Mouse (Mus musculus): Measurements from ENCODE around the gene Chd1. TPM values are rescaled to one million over a fixed set of nuclear protein-coding genes. Genes with fewer than 3 reads are reported as not detected.
A peak's percentile ranks its signal among the peaks of the same experiment; 100 is the strongest.

Chd1 gene
- 48.6 and 51.1 TPM in 2 replicates for polyA plus RNA-seq (2016; fragmentation: Nextera tagmentation; extraction: Ambion mirVana)

- H3K4me1 ChIP-seq (replicated peaks), result peaks cover 8% of the 10 kb centered on the region
- peak within 1 kb of the TSS; percentile 95 for H3K9ac ChIP-seq (replicated peaks)
- H3K36me3 ChIP-seq, result peaks cover 16% of the 10 kb centered on the region
- WGBS, result under 1% methylated on average over 89 of the region's 124 CpGs
- peak; percentile 96 for ATAC-seq (ENCODE audit: insufficient number of reproducible peaks, insufficient read depth, low FRiP score, low TSS enrichment, low read depth)
- no peaks in the 10 kb centered on the region for H3K9me3 ChIP-seq
- H3K4me3 ChIP-seq (replicated peaks), result peak within 1 kb of the TSS; percentile 92
- H3K27ac ChIP-seq, result peak within 1 kb of the TSS; percentile 94
- H3K27me3 ChIP-seq, result no peaks in the 10 kb centered on the region
- H3K4me2 ChIP-seq, result peak within 1 kb of the TSS; percentile 74
Measured at GRCm38 (mm10) chr17:15704475-15705300, at the start of gene Chd1. TSS of gene Chd1 (plus strand) at chr17:15704967.

DNA sequence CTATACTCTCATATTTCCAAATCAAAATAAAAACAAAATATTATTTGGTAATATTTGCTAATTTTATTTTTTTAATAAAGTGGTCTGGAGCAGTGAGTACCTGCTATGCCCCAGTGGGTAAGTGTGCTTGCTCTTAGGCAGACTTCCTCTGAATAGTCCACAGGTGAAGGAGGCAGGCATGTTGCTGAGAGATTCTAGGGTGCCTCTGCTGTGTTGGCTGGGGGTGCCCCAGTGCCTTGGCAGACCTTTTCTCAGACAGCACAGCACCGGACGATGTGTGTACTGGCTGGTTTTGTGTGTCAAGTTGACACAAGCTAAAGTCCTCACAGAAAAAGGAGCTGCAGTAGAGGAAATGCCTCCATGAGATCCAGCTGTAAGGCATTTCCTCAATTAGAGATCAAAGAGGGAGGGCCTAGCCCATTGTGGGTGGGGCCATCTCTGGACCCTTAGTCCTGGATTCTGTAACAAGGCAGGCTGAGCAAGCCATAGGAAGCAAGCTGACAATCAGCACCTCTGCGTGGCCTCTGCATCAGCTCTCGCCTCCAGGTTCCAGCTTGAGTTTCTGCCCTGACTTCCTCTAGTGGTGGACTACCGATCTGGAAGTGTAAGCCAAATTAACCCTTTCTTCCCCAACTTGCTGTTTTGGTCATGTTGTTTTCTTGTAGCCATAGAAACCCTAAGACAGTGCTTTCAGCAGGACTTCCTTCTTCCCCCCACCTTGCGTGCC, 47.7 kb upstream of the Chd1 start:
- ATAC-seq (ENCODE audit: insufficient number of reproducible peaks, insufficient read depth, low FRiP score, low TSS enrichment, low read depth), result peak; percentile 91
- H3K27ac ChIP-seq, result peak overlapping the region; percentile 59
- no peaks in the 10 kb centered on the region for H3K9me3 ChIP-seq
- no peaks in the 10 kb centered on the region for H3K36me3 ChIP-seq
- H3K4me3 ChIP-seq (replicated peaks), result 0 out of 2 replicates have a peak overlapping the region, but pooled peaks have one; percentile 2
- H3K9ac ChIP-seq (replicated peaks), result no peak overlapping the region
- no peaks in the 10 kb centered on the region for H3K27me3 ChIP-seq
- peaks cover 13% of the 10 kb centered on the region for H3K4me1 ChIP-seq (replicated peaks)
- peak overlapping the region; percentile 42 for H3K4me2 ChIP-seq
- 7% methylated on average over 6 of the region's 6 CpGs for WGBS

DNA sequence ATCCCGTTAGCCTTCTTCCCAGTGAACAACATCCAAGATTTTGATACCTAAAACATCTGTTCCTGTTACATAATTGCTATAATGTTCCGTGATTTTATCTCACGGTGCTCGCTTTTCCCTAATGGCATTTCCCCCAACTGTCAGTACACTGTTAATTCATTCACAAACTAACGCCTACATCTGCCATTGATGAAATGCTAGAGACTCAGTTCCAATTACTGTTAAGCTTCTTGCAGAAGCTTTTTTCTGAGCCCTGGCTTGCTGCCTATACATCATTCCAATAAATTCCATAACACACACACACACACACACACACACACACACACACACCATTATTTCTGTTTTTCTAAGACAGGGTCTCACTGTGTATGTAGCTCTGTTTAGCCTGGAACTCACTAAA, 31.9 kb upstream of the Chd1 start:
- 31% methylated on average over 5 of the region's 5 CpGs for WGBS
- Histone ChIP-seq H3K4me2 (no peak overlapping the region), H3K27me3 (no peaks in the 10 kb centered on the region), H3K27ac (no peak overlapping the region), H3K9ac (replicated peaks) (no peak overlapping the region), H3K36me3 (no peaks in the 10 kb centered on the region), H3K4me3 (replicated peaks) (no peak overlapping the region), H3K9me3 (no peaks in the 10 kb centered on the region), H3K4me1 (replicated peaks) (no peaks in the 10 kb centered on the region)
- ATAC-seq (ENCODE audit: insufficient number of reproducible peaks, insufficient read depth, low FRiP score, low TSS enrichment, low read depth), result no peak

DNA sequence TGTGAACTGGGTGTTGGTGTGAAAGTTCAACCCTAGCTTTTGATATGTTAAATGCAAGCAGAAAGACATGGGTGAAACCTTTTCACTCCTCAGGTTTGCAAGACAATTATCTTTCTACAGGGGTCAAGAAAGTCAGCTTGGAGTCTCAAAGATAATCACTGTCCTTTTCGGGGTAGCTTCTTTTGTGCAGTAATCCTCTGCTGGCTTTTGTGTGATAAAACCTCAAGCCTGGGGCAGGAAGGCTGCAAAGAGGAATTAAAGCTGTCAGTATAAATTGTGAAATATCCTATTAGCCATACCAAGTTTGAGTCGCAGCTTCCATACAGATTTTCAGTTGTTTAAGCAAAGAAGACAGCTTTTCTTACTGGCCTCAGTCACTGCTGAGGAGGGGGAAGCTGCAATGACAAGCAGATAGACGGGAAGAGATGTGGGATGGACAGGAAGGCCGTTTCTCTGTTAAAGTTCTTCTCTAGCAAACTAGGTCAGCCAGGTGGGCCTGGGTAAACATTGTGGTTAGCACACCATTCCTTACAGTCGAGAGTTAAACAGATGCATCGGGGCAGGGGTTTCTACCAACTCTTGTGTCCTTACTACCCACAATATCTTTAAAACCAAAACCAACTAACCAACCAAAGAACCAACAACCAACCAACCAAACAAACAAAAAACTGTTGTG, 26.7 kb upstream of the Chd1 start:
- Histone ChIP-seq H3K4me3 (replicated peaks) (no peak overlapping the region), H3K36me3 (no peaks in the 10 kb centered on the region), H3K4me2 (no peak overlapping the region), H3K9me3 (no peaks in the 10 kb centered on the region), H3K9ac (replicated peaks) (no peak overlapping the region), H3K27me3 (no peaks in the 10 kb centered on the region), H3K27ac (no peak overlapping the region), H3K4me1 (replicated peaks) (no peaks in the 10 kb centered on the region)
- ATAC-seq (ENCODE audit: insufficient number of reproducible peaks, insufficient read depth, low FRiP score, low TSS enrichment, low read depth), result no peak
- WGBS, result 45% methylated on average over 6 of the region's 6 CpGs

DNA sequence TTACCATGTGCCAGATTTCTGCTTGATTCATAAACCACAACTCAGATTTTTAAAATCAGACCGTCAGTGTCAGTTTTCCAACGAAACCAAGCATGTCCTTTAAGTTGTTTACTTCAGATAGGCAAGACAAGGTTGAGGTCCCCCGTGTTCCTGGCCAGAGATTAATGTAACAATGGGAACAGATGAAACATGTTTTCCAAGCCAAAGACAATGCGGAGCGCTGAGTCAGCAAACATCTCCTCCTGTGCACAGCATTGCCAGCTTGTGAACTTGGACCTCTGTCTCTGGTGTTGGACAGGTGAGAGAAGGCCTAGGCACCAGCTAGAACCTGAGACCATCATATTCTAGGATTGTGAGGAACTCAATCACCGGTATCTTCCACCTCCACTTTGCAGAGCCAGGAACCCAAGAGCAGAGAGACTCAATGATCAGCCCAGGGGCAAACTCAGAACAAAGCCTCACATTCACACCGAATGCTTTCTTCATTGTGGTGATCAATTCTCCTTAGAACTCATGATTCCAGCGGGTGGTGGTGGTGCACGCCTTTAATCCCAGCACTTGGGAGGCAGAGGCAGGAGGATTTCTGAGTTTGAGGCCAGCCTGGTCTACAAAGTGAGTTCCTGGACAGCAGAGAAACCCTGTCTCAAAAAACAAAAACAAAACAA, 24.7 kb upstream of the Chd1 start:
- WGBS, result 89% methylated on average over 9 of the region's 9 CpGs
- no peaks in the 10 kb centered on the region for H3K4me1 ChIP-seq (replicated peaks)
- H3K9ac ChIP-seq (replicated peaks), result no peak overlapping the region
- no peak overlapping the region for H3K4me3 ChIP-seq (replicated peaks)
- no peaks in the 10 kb centered on the region for H3K27me3 ChIP-seq
- H3K4me2 ChIP-seq, result no peak overlapping the region
- H3K9me3 ChIP-seq, result no peaks in the 10 kb centered on the region
- ATAC-seq (ENCODE audit: insufficient number of reproducible peaks, insufficient read depth, low FRiP score, low TSS enrichment, low read depth), result no peak
- H3K36me3 ChIP-seq, result no peaks in the 10 kb centered on the region
- H3K27ac ChIP-seq, result no peak overlapping the region

DNA sequence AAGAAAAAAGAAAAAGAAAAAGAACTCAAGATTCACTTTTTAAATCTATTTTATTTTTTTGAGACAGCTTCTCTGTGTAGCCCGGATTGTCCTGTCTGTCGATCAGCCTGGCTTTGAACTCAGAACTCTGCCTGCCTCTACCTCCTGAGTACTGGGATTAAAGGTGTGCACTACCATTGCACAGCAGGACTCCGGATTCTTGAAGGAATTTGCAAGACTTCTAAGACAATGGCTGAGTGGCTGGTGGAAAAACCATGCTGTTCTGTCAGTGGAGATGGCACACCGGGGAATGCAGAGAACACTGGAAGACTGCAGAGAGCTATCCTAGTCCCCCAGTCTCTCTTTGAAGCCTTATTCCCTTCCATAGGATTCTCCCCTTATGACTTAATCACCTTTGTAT, 24.1 kb upstream of the Chd1 start:
- H3K9ac ChIP-seq (replicated peaks), result no peak overlapping the region
- WGBS, result 86% methylated on average over 4 of the region's 4 CpGs
- no peaks in the 10 kb centered on the region for H3K27me3 ChIP-seq
- ATAC-seq (ENCODE audit: insufficient number of reproducible peaks, insufficient read depth, low FRiP score, low TSS enrichment, low read depth), result no peak
- H3K27ac ChIP-seq, result no peak overlapping the region
- no peak overlapping the region for H3K4me2 ChIP-seq
- no peak overlapping the region for H3K4me3 ChIP-seq (replicated peaks)
- H3K36me3 ChIP-seq, result no peaks in the 10 kb centered on the region
- H3K9me3 ChIP-seq, result no peaks in the 10 kb centered on the region
- no peaks in the 10 kb centered on the region for H3K4me1 ChIP-seq (replicated peaks)

DNA sequence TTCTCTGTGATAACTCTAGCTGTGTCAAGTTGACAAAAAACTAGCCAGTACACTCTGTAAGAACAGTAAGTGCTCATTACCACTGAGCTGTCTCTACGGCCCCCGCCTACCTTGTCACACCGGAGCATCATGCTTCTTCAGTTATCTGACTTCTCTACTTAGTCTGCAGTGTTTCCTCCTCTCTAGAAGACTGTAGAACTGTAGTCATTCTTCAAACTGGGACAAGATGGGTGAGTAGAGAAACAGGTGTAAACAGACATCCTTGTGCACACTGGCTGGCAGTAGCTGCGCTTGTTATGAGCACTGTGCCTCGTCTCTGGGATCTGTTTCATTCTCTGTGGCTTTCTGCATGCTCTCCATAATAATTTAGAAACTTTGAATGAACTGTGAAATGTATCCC, 18.4 kb upstream of the Chd1 start:
- WGBS, result 90% methylated on average over 5 of the region's 5 CpGs
- no peak overlapping the region for H3K4me2 ChIP-seq

GRCm38 (mm10) chr17:15690304-15690703, 14.5 kb upstream of the Chd1 start:
- Histone ChIP-seq H3K9me3 (no peaks in the 10 kb centered on the region), H3K4me1 (replicated peaks) (no peaks in the 10 kb centered on the region)
- no peak for ATAC-seq (ENCODE audit: insufficient number of reproducible peaks, insufficient read depth, low FRiP score, low TSS enrichment, low read depth)

More for the DNA sequence above, 18.4 kb upstream of the Chd1 start:
- Histone ChIP-seq H3K27ac (no peak overlapping the region), H3K36me3 (no peaks in the 10 kb centered on the region), H3K9ac (replicated peaks) (no peak overlapping the region), H3K9me3 (no peaks in the 10 kb centered on the region), H3K4me1 (replicated peaks) (no peaks in the 10 kb centered on the region), H3K27me3 (no peaks in the 10 kb centered on the region), H3K4me3 (replicated peaks) (no peak overlapping the region)
- no peak for ATAC-seq (ENCODE audit: insufficient number of reproducible peaks, insufficient read depth, low FRiP score, low TSS enrichment, low read depth)

DNA sequence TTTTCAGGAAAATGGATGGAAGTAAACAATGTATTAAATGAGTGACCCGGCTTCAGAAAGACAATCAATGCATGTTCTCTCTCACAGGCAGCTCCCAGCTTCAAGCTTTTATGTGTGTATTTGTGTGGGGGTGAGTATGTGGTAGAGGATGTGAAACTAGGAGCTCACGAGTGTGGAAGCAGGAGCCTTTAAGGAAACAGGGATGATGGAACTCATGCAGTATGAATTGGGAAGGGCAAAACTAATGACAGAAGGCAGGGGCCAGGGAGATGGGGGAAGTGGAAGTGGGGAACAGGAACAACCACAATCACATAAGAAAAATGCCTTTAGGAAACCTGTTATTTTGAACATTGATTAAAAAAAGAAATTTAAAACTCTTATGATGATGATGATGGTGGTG, 9.2 kb upstream of the Chd1 start:
- Histone ChIP-seq H3K27me3 (no peaks in the 10 kb centered on the region), H3K4me1 (replicated peaks) (no peaks in the 10 kb centered on the region), H3K4me2 (no peak overlapping the region), H3K9ac (replicated peaks) (no peak overlapping the region), H3K36me3 (no peaks in the 10 kb centered on the region), H3K9me3 (no peaks in the 10 kb centered on the region), H3K27ac (no peak overlapping the region), H3K4me3 (replicated peaks) (no peak overlapping the region)
- ATAC-seq (ENCODE audit: insufficient number of reproducible peaks, insufficient read depth, low FRiP score, low TSS enrichment, low read depth), result no peak
- whole genome bisulfite sequencing, result 81% methylated on average over 2 of the region's 2 CpGs

More at GRCm38 (mm10) chr17:15690304-15690703, 14.5 kb upstream of the Chd1 start:
- H3K4me2 ChIP-seq, result no peak overlapping the region
- no peak overlapping the region for H3K9ac ChIP-seq (replicated peaks)
- H3K4me3 ChIP-seq (replicated peaks), result no peak overlapping the region
- no peaks in the 10 kb centered on the region for H3K36me3 ChIP-seq
- H3K27me3 ChIP-seq, result no peaks in the 10 kb centered on the region
- WGBS, result 64% methylated on average over 1 of the region's 1 CpGs
- no peak overlapping the region for H3K27ac ChIP-seq

- H3K9me3 ChIP-seq, result no peaks in the 10 kb centered on the region
- no peaks in the 10 kb centered on the region for H3K36me3 ChIP-seq
- H3K4me2 ChIP-seq, result no peak overlapping the region
- H3K4me3 ChIP-seq (replicated peaks), result no peak overlapping the region
- no peak overlapping the region for H3K9ac ChIP-seq (replicated peaks)
- ATAC-seq (ENCODE audit: insufficient number of reproducible peaks, insufficient read depth, low FRiP score, low TSS enrichment, low read depth), result no peak
- no peaks in the 10 kb centered on the region for H3K4me1 ChIP-seq (replicated peaks)
- no peaks in the 10 kb centered on the region for H3K27me3 ChIP-seq
- 86% methylated on average over 3 of the region's 3 CpGs for WGBS
- no peak overlapping the region for H3K27ac ChIP-seq
Measured at GRCm38 (mm10) chr17:15698956-15699355, 5.8 kb upstream of the Chd1 start.

GRCm38 (mm10) chr17:15701505-15701904, 3.3 kb upstream of the Chd1 start:
- 90% methylated on average over 5 of the region's 5 CpGs for WGBS
- no peak for ATAC-seq (ENCODE audit: insufficient number of reproducible peaks, insufficient read depth, low FRiP score, low TSS enrichment, low read depth)
- no peak overlapping the region for H3K4me2 ChIP-seq
- H3K4me3 ChIP-seq (replicated peaks), result no peak overlapping the region
- H3K9me3 ChIP-seq, result no peaks in the 10 kb centered on the region
- H3K27me3 ChIP-seq, result no peaks in the 10 kb centered on the region
- no peak overlapping the region for H3K27ac ChIP-seq
- no peaks in the 10 kb centered on the region for H3K36me3 ChIP-seq
- H3K4me1 ChIP-seq (replicated peaks), result peaks cover 1% of the 10 kb centered on the region
- no peak overlapping the region for H3K9ac ChIP-seq (replicated peaks)
